Mouse (Mus musculus) limb, embryonic 12.5 days (tissue): ENCODE measurements at regions not wholly inside any gene's neighbourhood (a gene's known extent, or its start where the extent isn't known, plus 50 kb on each side); places are given as distances from the start of the nearest gene placed in this dataset. TPM values are rescaled to one million over a fixed set of nuclear protein-coding genes. Genes with fewer than 3 reads are reported as not detected.

ENCODE experiments used
- ATAC-seq: fragments of 200-750 bp; cut with Nextera tagmentation; 2 replicates; pipeline ENCODE4 v1.8.0; 2017; ENCODE audit warnings: low read depth, moderate TSS enrichment; ENCODE audit not compliant: insufficient number of reproducible peaks, insufficient read depth, low FRiP score, low TSS enrichment
- H3K27ac ChIP-seq: fragments of 300-500 bp; sonication (generic); 2 replicates; pipeline ENCODE4 v1.5.1; 2016; ENCODE audit warnings: mild to moderate bottlenecking, moderate library complexity
- H3K27me3 ChIP-seq: fragments of 300-500 bp; sonication (generic); 2 replicates; pipeline ENCODE4 v1.6.1; 2016; ENCODE audit warnings: mild to moderate bottlenecking, moderate library complexity
- H3K36me3 ChIP-seq: fragments of 300-500 bp; sonication (generic); 2 replicates; pipeline ENCODE4 v1.6.1; 2016; ENCODE audit warnings: mild to moderate bottlenecking, moderate library complexity
- H3K4me1 ChIP-seq: fragments of 300-500 bp; sonication (generic); replicated peaks from 2 replicates; pipeline ENCODE4 v1.6.1; 2016
- H3K4me2 ChIP-seq: fragments of 300-500 bp; sonication (generic); 2 replicates; pipeline ENCODE4 v1.6.1; 2016; ENCODE audit warnings: mild to moderate bottlenecking, moderate library complexity
- H3K4me3 ChIP-seq: fragments of 300-500 bp; sonication (generic); replicated peaks from 2 replicates; pipeline ENCODE4 v1.5.1; 2016; ENCODE audit warnings: mild to moderate bottlenecking
- H3K9ac ChIP-seq: fragments of 300-500 bp; sonication (generic); replicated peaks from 2 replicates; pipeline ENCODE4 v1.6.1; 2016; ENCODE audit warnings: mild to moderate bottlenecking, moderate library complexity
- H3K9me3 ChIP-seq: fragments of 300-500 bp; sonication (generic); 2 replicates; pipeline ENCODE4 v1.6.1; 2016; ENCODE audit warnings: mild to moderate bottlenecking, moderate library complexity
- WGBS: fragments of 180-500 bp; shearing (Covaris S2); methylation state at CpG from one replicate; pipeline ENCODE4 v1.1.7; 2016; 5-methylcytosine and 5-hydroxymethylcytosine counted together
- microRNA counts: library from miRNA; unstranded; fragments of <30 nt; microRNA quantifications from one replicate; lab custom pipeline; 2017
- microRNA-seq: library from miRNA; unstranded; fragments of <30 nt; microRNA quantifications from one replicate; pipeline ENCODE4, GENCODE M21; 2017

DNA sequence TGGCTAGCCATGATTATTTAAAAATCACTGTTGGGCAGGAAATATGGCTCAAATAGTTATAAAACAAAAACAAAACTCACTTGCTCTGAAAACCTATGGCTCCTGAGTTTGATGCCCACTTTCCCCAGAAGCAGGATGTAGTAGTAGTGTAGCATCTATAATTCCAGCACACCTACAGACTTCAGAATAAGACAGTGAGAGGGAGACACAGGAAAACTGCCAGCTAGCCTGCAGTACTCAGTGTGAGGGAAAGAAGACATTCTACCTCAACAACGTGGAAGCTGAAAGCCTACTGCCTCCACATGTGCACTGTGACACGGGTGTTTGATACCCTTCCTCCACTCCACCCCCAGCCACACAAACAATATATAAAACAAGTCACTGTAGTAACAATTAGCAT lies 68.9 kb upstream of the Fam216b start:
- Histone ChIP-seq H3K27me3 (no peaks in the 10 kb centered on the region), H3K4me1 (no peaks in the 10 kb centered on the region), H3K9me3 (no peaks in the 10 kb centered on the region), H3K27ac (no peak overlapping the region), H3K4me3 (no peak overlapping the region), H3K36me3 (no peaks in the 10 kb centered on the region), H3K4me2 (no peak overlapping the region), H3K9ac (no peak overlapping the region)
- no peak for ATAC-seq
- WGBS = 73% methylated on average over 2 of the region's 2 CpGs

DNA sequence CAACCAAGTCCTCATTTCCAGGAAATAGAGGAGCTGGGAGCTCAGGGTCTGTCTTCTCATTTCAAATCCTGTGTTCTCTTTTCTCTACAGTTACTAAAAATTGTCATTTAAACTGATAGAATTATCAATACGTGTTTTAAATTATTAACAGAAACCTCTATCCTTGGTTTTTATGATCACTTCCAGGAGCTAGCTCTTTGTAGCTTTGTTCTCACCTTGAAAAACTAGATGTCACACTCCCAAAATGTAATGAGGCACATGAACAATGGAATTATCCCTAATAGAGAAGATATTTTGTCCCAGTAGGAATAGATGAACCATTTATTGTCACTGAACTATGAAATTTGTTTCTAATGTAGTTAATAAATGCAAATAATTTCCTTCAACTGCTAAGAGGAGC lies 60.0 kb upstream of the Fam216b start:
- 88% methylated on average over 1 of the region's 1 CpGs for WGBS
- Histone ChIP-seq H3K9ac (no peak overlapping the region), H3K27me3 (no peaks in the 10 kb centered on the region), H3K4me3 (no peak overlapping the region), H3K27ac (no peak overlapping the region), H3K36me3 (no peaks in the 10 kb centered on the region), H3K4me2 (no peak overlapping the region), H3K9me3 (peaks cover 7% of the 10 kb centered on the region; the same call in 1 of the 2 replicates), H3K4me1 (no peaks in the 10 kb centered on the region)
- ATAC-seq = no peak

DNA sequence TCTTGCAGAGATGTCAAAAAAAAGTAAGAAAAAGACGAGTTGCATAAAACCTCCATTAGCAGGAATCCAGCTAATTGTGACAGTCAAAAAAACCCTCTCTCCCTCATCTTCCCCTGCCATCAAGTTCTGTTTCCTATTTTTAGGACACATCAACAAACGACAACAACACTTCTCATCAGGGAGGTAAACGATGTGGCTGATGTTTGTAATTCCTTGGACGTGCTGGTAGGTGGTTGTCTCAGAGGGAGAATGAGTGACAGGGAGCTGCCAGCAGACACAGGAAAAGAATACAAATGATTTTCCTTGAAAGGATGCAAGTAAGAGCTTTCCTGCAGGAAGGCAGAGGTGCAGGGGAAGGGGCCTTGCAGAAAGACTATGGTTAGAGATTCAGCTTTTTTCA lies 54.9 kb upstream of the Fam216b start:
- no peak overlapping the region for H3K27ac ChIP-seq
- no peaks in the 10 kb centered on the region for H3K4me1 ChIP-seq
- no peaks in the 10 kb centered on the region for H3K36me3 ChIP-seq
- WGBS = 37% methylated on average over 4 of the region's 4 CpGs
- H3K4me2 ChIP-seq = no peak overlapping the region
- H3K4me3 ChIP-seq = no peak overlapping the region
- ATAC-seq = no peak
- no peaks in the 10 kb centered on the region for H3K27me3 ChIP-seq
- H3K9ac ChIP-seq = no peak overlapping the region
- peaks cover 7% of the 10 kb centered on the region; the same call in 1 of the 2 replicates for H3K9me3 ChIP-seq

MicroRNA genes in the stretch of these regions (microRNA counts, 519-probe panel; counts per million panel counts)
- not detected for microRNA mmu-miR-1971 (lab: Ali Mortazavi, UCI)

Small RNAs in the stretch of these regions (microRNA-seq; reads per million reads assigned to microRNA genes)
- gene Mir1971 = not detected
